Mouse (Mus musculus) inflammation-experienced regulatory T-cells, adult 6 months (primary cell): ENCODE results near the gene Ctsr. TPM values are rescaled to one million over a fixed set of nuclear protein-coding genes. Genes with fewer than 3 reads are reported as not detected.
"Not testable (repeated sequence)": the region's sequence is repeated elsewhere in the genome, so short reads cannot be mapped to it uniquely, and the experiment has no call there.

Experiments used
- ATAC-seq: one replicate; pipeline ENCODE4 v1.8.0; 2017
- polyA plus RNA-seq, 3 experiments: library from polyadenylated mRNA; unstranded; fragments of 100-300 nt; shearing (Covaris generic); gene quantifications; one replicate each; pipeline ENCODE4 v1.2.1; 2017

The Ctsr gene
- polyA plus RNA-seq: under 1 TPM in 1 of 3 experiments, not detected in 2; 0.32 TPM

DNA sequence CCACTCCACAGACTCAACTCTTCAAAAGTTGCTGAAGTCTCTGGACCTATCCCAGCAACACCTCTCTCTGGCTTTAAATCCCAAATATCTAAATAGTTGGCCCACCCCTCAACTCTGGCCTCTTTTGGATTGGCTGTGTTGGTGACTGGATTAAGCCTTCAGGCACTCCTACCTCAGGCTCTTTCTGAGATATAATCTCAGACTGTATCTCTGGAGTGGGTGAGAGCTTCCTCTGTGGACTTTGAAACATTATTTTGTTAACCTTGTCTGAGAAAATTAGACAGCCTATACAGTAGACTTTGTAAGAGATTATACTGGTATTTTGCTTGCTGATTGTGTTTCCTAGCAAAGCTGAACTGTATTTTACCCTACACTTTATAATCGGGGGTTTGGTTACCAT is at the start of gene Ctsr:
TSS of gene Ctsr (minus strand) at position 101 of the 400 bp plus-strand sequence.
- no peak for ATAC-seq

DNA sequence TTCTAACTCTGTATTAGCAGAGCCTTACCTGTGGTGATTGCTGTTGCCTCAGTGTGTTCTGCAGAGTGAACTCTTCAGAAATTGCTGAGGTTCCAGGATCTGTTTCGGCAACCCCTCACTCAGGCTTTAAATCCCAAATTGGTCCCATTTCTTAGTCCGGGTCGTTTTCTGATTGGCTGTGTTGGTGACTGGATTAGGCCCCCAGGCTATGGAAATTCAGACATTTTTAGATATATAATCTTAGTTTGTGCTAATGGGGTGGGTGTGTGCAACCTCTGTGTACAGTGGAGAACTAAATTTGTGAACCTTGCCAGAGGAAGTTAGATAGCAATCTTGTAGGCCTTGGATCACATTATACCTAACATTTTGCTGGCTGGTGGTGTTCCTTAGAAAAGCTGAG is 39.3 kb upstream of the Ctsr start, which contains the start of gene Cts6:
TSS of gene Cts6 (minus strand) at position 101 of the 400 bp plus-strand sequence.
- no peak for ATAC-seq

DNA sequence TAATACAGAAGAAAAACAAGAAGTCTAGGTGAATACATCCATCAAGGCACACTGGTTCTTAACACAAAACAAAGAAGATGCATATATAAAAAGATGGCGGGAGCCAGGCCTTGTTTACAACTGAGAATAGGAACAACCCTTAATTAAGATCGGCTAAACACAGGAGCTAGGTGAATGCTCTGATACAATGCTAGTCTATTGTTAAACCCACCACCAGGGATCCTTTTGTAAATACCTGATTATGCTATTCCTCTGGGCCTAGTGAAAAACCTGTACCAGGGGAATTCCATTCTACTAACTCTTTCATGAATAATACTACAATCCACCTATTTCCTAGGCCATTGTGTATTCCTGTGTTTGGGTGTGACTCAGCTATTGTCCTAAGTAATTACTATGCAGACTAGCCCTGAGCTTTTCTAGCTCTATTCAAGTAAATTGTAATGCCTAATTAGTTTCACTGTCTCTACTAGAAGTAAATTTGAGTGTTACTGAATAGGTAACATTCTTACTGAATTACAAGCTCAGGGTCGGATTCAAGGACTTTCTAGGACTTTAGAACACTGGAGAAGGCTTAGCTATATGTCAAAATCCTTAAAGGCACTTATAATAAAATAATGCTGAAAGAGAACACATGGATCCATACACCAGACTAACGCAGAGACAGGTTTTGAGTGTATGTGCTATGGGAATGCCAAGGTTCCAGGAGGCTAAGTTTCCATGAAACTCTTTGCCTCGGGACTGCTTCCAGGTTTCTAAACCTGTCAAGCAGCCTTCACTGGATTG is 21.3 kb upstream of the Ctsr start:
- not testable (repeated sequence) for ATAC-seq

DNA sequence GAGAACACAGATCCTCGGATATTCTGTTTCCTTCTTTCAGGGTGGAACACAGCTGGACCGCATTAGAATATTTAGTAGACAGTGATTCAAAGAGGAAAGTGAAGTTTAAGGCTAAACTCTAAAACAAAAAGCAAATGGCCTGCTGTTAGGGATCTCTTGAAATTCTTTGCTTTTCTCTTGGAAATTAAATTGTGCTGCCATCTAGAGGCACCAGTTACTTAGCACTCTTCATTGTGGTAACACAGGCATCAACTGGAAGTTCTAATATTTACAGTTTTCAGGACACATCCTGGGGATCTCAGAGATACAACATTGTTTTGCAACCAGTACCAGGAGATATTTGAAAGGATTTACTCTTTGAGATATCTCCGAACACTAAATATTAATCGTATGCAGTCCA is 566 bp upstream of the Ctsr start:
- ATAC-seq: no peak

Other genes with a start within 250 kb of the Ctsr start
- not detected for gene Gm49393, start 228.7 kb downstream of the Ctsr start, polyA plus RNA-seq
- 1 to 10 TPM in 2 of 3 experiments, not detected in 1; 1.6 to 4.1 TPM for gene Gm49391, start 227.7 kb downstream of the Ctsr start, polyA plus RNA-seq
- gene Ctla2a, start 227.6 kb downstream of the Ctsr start, polyA plus RNA-seq: 100 to 1,000 TPM in 1 of 3 experiments, 10 to 100 TPM in 2; 38.4 to 149 (median 50.1) TPM
- not detected for gene Tpbpa, start 222.3 kb downstream of the Ctsr start, polyA plus RNA-seq
- gene Ctsj, start 158.3 kb downstream of the Ctsr start, polyA plus RNA-seq: not detected
- not detected for gene Ctsq, start 123.6 kb downstream of the Ctsr start, polyA plus RNA-seq
- under 1 TPM in 1 of 3 experiments, not detected in 2; 0.24 TPM for gene Cts6, start 39.2 kb upstream of the Ctsr start, polyA plus RNA-seq
- gene Cts8, start 91.1 kb upstream of the Ctsr start, polyA plus RNA-seq: under 1 TPM in 1 of 3 experiments, not detected in 2; 0.13 TPM
- gene Gm49398, start 124.6 kb upstream of the Ctsr start, polyA plus RNA-seq: not detected
- gene Cts7, start 193.9 kb upstream of the Ctsr start, polyA plus RNA-seq: not detected